ENCODE assay signal across 28 mouse cellular contexts in genomic region chr10:110841670-110842069, GRCm38 (mm10).
"Had no signal": no experiment of that assay in that cellular context is flagged by ENCODE, and none has a peak within 500 bp of the region (broad histone marks: within the 10 kb centered on the region; RNA-seq: fewer than 3 reads in every experiment).

No protein-coding gene starts in this region.

- H3K9me3 ChIP-seq: embryonic facial prominence, embryonic 12.5 days; embryonic facial prominence, embryonic 15.5 days; forebrain, embryonic 12.5 days; forebrain, embryonic 13.5 days; forebrain, embryonic 15.5 days had no signal

- H3K4me3 ChIP-seq: embryonic facial prominence, embryonic 10.5 days; embryonic facial prominence, embryonic 12.5 days; embryonic facial prominence, embryonic 13.5 days; embryonic facial prominence, embryonic 15.5 days; erythroblast, embryonic 14.5 days; forebrain, embryonic 10.5 days; forebrain, embryonic 12.5 days; forebrain, embryonic 13.5 days; forebrain, embryonic 15.5 days; gastrocnemius, adult 2 months had no signal

- H3K4me1 ChIP-seq: embryonic facial prominence, embryonic 10.5 days; embryonic facial prominence, embryonic 12.5 days; embryonic facial prominence, embryonic 13.5 days; embryonic facial prominence, embryonic 15.5 days; forebrain, embryonic 12.5 days; forebrain, embryonic 13.5 days; forebrain, embryonic 15.5 days had no signal

- ATAC-seq: forebrain, embryonic 13.5 days; forebrain, embryonic 14.5 days; forebrain, embryonic 15.5 days; forebrain, embryonic 16.5 days; forebrain, postnatal 0 days had no signal

- H3K27ac ChIP-seq: embryonic facial prominence, embryonic 10.5 days; embryonic facial prominence, embryonic 12.5 days; embryonic facial prominence, embryonic 13.5 days; embryonic facial prominence, embryonic 15.5 days; forebrain, embryonic 10.5 days; forebrain, embryonic 12.5 days; forebrain, embryonic 13.5 days; forebrain, embryonic 15.5 days; gastrocnemius, adult 2 months had no signal

- H3K27me3 ChIP-seq: embryonic facial prominence, embryonic 12.5 days; embryonic facial prominence, embryonic 13.5 days; embryonic facial prominence, embryonic 15.5 days; forebrain, embryonic 12.5 days; forebrain, embryonic 13.5 days; forebrain, embryonic 15.5 days had no signal

- DNase-seq: cerebellum, adult 18-20 months; cerebellum, adult 2 months; cerebellum, adult 8-10 months; cerebellum, adult 9-10 months; cerebellum, adult 9-11 months; cerebellum, postnatal 10 days; cerebellum, postnatal 14 days; cerebellum, postnatal 25 days; cerebellum, postnatal 36 days; embryo, embryonic 11 days; forebrain, postnatal 0 days; gastrocnemius, adult 2 months; gastrocnemius, postnatal 10 days; gastrocnemius, postnatal 14 days; gastrocnemius, postnatal 25 days; gastrocnemius, postnatal 36 days; heart, adult 11 months had no signal

- H3K9ac ChIP-seq: embryonic facial prominence, embryonic 12.5 days; embryonic facial prominence, embryonic 13.5 days; embryonic facial prominence, embryonic 15.5 days; forebrain, embryonic 12.5 days; forebrain, embryonic 13.5 days; forebrain, embryonic 15.5 days; forebrain, postnatal 0 days had no signal

- H3K36me3 ChIP-seq: embryonic facial prominence, embryonic 10.5 days; embryonic facial prominence, embryonic 12.5 days; embryonic facial prominence, embryonic 13.5 days; embryonic facial prominence, embryonic 15.5 days; forebrain, embryonic 10.5 days; forebrain, embryonic 12.5 days; forebrain, embryonic 15.5 days had no signal

- H3K4me2 ChIP-seq: embryonic facial prominence, embryonic 12.5 days; embryonic facial prominence, embryonic 13.5 days; embryonic facial prominence, embryonic 15.5 days; forebrain, embryonic 12.5 days; forebrain, embryonic 13.5 days; forebrain, embryonic 15.5 days had no signal
